Mouse (Mus musculus) urinary bladder, postnatal 14 days (tissue): ENCODE data around the gene Ppp1cc.
"Not testable (repeated sequence)": the region's sequence is repeated elsewhere in the genome, so short reads cannot be mapped to it uniquely, and the experiment has no call there.

Source experiments
- DNase-seq: peaks from one replicate; pipeline ENCODE4 v3.0.0; 2021; ENCODE audit warnings: low spot score

Ppp1cc gene

DNA sequence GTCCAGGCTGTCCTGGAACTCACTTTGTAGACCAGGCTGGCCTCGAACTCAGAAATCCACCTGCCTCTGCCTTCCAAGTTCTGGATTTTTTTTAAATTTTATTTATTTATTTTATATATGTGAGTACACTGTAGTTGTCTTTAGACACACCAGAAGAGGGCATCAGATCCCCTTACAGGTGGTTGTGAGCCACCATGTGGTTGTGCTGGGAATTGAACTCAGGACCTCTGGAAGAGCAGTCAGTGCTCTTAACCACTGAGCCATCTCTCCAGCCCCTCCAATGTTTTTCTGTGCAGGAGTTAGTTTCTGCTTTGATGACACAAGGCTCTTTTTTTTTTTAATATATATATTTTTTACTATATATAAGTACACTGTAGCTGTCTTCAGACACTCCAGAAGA is 54.7 kb downstream of the Ppp1cc start:
- DNase-seq: not testable (repeated sequence)

DNA sequence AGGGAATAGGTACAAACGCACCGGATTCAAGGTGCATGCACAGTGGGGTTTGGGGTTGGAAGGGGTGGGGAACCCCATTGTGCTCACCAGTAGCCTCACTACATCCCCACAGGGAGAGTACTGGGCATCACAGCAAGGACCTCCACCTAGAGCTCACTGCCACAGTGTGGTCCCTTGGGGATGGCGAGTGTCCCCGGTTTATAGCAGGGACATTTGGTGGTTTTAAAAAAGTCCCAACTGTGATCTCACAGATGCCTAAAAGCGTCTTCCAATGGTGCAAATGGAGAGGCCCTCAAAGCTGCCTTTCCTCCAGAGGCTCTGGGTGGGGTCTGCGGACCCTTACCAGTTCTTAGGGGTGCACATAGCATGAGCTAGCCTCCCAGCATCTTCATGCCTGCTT is 55.8 kb downstream of the Ppp1cc start:
- DNase-seq: no peak

DNA sequence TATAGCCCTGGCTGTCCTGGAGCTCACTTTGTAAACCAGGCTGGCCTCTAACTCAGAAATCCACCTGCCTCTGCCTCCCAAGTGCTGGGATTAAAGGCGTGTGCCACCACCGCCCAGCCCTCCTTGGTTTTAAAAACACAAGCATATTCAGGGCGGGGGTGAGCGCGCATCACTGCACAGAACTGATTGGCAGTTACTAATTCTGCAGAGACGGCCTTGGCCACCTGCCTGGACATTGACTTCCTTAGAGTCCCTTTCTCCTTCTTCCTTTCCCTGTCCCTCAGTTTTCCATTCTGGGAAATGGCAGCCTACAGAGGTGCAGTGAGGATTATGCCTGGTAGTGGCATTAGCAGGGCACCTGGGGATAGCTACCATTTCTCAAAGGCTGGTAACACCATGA is 59.6 kb downstream of the Ppp1cc start:
- no peak for DNase-seq

DNA sequence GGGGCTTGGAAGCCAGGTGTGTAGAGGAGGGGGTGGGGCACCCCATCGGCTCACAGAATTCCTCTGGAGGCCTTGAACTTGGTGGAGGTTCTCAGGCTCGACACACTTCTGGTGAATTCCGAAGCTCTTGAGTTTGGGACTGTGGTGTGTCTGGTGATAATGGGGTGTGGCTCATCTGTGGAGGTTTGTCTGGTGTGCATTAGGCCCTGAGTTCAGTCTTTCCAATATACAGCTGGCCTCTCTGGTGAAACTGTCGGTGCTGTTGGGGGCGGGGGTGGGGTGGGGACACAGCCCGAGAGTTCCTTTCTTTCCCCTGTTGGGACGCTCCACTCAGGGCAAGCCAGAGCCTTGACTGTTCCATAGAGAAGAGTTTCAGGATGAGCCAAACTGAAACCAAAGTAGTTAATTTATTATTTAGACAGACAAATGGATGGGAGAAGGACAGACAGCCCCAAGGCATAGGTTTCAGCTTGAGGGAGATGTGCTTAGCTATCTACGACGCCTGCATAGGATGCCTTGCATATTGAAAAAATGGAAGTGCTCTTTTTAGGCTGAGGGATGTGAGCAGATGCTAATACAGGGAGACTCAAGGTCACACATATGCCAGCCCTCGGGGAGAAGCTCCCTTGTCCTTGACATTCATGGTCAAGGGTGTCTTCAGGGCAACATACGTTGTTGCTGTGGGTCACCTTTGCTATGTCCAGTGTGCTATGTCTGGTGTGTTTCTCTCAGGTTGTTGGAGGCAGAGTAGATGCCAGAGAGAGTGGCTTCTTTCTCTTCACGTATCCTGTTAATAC is 60.2 kb downstream of the Ppp1cc start:
- DNase-seq: no peak

DNA sequence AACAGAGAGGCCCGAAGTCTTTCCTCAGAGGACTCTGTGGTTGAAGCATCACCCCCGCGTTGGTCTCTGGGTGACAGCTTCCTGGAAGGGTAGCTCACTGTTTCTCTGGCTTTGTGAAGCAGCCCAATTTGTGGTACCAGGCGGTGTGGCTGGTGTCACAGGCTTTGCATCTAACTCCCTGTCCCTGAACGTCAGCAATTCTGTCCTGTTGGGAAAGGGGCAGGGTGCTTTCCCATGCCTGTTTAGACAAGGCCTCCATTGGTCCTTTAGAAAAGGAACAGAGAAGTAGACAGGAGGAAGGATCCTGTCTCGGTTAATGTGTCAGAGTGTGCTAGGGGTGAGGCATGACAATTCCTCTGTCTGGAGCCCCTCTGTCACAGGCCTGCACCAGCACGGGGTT is 60.9 kb downstream of the Ppp1cc start:
- DNase-seq: no peak

DNA sequence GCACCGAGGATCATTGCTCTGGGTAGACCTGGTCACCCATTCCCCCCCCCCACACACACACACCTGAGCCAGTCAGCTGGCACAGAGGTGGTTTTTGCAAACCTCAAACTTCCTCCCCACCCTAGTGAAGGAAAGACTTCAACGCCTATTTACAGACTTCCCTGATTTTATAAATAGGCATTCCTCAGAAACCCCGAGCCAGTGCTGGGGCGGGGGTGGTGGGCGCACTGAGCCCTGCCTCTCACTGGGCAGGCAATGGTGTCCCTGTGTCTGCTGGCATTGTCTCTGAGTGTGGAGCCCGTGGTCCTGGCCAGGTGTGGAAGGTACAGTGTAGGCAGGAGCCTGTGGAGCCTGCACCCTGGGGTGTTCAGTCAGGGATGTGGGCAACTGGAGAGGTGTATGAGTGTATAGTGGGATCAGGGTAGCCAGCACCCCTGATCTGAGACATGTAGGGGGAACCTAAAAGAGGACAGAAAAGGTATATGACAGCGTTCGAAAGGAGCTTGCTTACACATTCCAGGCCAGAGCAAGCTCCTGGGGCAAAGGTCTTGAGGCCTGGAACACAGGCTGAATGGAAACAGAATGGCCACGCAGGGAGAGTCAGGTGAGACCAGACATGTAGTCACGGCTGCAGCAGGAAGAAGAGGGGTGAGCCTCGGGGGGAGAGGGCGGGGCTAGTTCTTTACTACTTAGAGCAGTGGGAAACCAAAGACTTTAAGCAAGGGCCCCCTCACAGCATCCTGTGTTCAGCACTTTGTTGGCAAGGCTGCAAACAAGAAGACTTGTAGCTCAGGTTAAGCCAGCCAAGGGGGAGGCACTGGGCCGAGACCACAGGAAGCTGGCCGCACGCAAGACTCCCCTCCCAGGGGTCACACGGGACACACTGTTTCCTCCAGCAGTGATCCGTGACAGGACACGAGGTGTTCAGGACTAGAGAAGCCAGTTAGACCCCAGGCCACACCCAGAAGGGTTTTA is 61.9 kb downstream of the Ppp1cc start:
- peak; percentile 18 for DNase-seq

DNA sequence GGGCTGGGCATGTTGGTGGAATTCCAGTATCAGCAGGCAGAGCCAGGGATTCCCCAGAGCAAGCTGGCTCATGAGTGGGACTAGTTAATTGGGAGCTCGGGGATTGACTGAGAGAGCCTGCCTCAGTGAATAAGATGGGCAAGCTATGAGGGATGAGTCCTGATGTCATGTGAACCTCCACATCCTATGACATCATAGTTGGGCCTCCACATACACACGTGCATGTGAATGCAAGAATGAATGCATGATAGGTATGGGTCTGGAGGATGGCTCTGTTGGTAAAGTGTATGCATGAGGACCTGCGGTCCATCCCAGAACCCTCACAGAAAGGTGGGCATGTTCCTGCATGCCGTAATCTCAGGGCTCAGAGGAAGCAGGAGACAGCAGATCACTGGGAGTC is 63.0 kb downstream of the Ppp1cc start:
- DNase-seq: no peak

DNA sequence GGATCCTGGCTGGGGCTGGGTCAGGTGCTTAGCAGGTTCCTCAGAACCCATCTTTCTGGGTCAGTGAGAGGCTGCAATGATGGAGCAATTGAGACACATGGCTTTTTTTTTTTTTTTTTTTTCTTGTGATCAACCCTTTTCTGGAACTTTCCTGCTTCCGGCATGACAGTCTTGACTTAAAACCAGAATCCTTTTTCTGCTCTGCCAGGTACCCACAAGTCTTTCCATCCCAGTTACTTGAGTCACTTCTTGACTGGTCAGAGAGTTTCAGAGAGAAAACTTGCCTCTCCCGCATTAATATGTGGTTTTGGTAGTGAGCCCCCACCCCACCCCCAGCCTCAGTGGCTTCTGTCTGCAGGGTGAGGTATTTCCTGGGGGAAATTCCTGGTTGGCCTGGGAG is 66.2 kb downstream of the Ppp1cc start:
- no peak for DNase-seq
